Mouse (Mus musculus): Measurements from ENCODE around the gene Cdh13. TPM values are rescaled to one million over a fixed set of nuclear protein-coding genes. Genes with fewer than 3 reads are reported as not detected.

Cdh13 gene
- polyA plus RNA-seq, 1 experiment: 21.0 TPM

GRCm38 (mm10) chr8:118448011-118448410 lies 164.5 kb downstream of the Cdh13 start:
- no peak for DNase-seq (ENCODE audit: low spot score)

- DNase-seq (ENCODE audit: low spot score): no peak
These were observed 169.0 kb downstream of the Cdh13 start for GRCm38 (mm10) chr8:118452445-118453103.

- no peak for DNase-seq (ENCODE audit: low spot score)
These were observed 171.7 kb downstream of the Cdh13 start for GRCm38 (mm10) chr8:118455245-118455644.

- no peak for DNase-seq (ENCODE audit: low spot score)
These were observed 181.9 kb downstream of the Cdh13 start for GRCm38 (mm10) chr8:118465330-118465948.

GRCm38 (mm10) chr8:118477587-118477986 lies 194.1 kb downstream of the Cdh13 start:
- no peak for DNase-seq (ENCODE audit: low spot score)

- DNase-seq (ENCODE audit: low spot score): no peak
These were observed 205.2 kb downstream of the Cdh13 start for GRCm38 (mm10) chr8:118488735-118489134.

- no peak for DNase-seq (ENCODE audit: low spot score)
These were observed 219.0 kb downstream of the Cdh13 start for GRCm38 (mm10) chr8:118502509-118502908.

- no peak for DNase-seq (ENCODE audit: low spot score)
These were observed 225.9 kb downstream of the Cdh13 start for GRCm38 (mm10) chr8:118509426-118509825.

- no peak for DNase-seq (ENCODE audit: low spot score)
These were observed 229.7 kb downstream of the Cdh13 start for GRCm38 (mm10) chr8:118513259-118513658.

- DNase-seq (ENCODE audit: low spot score): no peak
These were observed 232.1 kb downstream of the Cdh13 start for GRCm38 (mm10) chr8:118515616-118516015.

- DNase-seq (ENCODE audit: low spot score): no peak
These were observed 233.5 kb downstream of the Cdh13 start for GRCm38 (mm10) chr8:118517071-118517470.

GRCm38 (mm10) chr8:118518030-118518741 lies 234.7 kb downstream of the Cdh13 start:
- DNase-seq (ENCODE audit: low spot score): no peak

- DNase-seq (ENCODE audit: low spot score): no peak
These were observed 235.2 kb downstream of the Cdh13 start for GRCm38 (mm10) chr8:118518742-118519102.

- DNase-seq (ENCODE audit: low spot score): no peak
These were observed 240.4 kb downstream of the Cdh13 start for GRCm38 (mm10) chr8:118523922-118524321.

GRCm38 (mm10) chr8:118538816-118539558 lies 255.5 kb downstream of the Cdh13 start:
- no peak for DNase-seq (ENCODE audit: low spot score)

GRCm38 (mm10) chr8:118539559-118539819 lies 256.0 kb downstream of the Cdh13 start:
- no peak for DNase-seq (ENCODE audit: low spot score)

GRCm38 (mm10) chr8:118539941-118540340 lies 256.4 kb downstream of the Cdh13 start:
- DNase-seq (ENCODE audit: low spot score): no peak

- no peak for DNase-seq (ENCODE audit: low spot score)
These were observed 268.9 kb downstream of the Cdh13 start for GRCm38 (mm10) chr8:118552397-118552796.

GRCm38 (mm10) chr8:118552842-118553241 lies 269.3 kb downstream of the Cdh13 start:
- no peak for DNase-seq (ENCODE audit: low spot score)

- no peak for DNase-seq (ENCODE audit: low spot score)
These were observed 280.5 kb downstream of the Cdh13 start for GRCm38 (mm10) chr8:118564024-118564423.

GRCm38 (mm10) chr8:118565186-118565585 lies 281.7 kb downstream of the Cdh13 start:
- DNase-seq (ENCODE audit: low spot score): no peak

- DNase-seq (ENCODE audit: low spot score): no peak
These were observed 282.6 kb downstream of the Cdh13 start for GRCm38 (mm10) chr8:118565887-118566747.
